Mouse (Mus musculus): ENCODE data around the gene Gm20388. TPM values are rescaled to one million over a fixed set of nuclear protein-coding genes. Genes with fewer than 3 reads are reported as not detected.

Gene Gm20388
- total RNA-seq, 2 experiments from 2014 or later, result 10.3 to 10.6 TPM

GRCm38 (mm10) chr8:120632969-120633664 lies 722.5 kb downstream of the Gm20388 start:
- DNase-seq (ENCODE audit: low spot score in 2 of 2), result no peak
- intact Hi-C loops (cut with DNase I), result no loop called here

GRCm38 (mm10) chr8:120633665-120634271 lies 723.1 kb downstream of the Gm20388 start:
- DNase-seq (ENCODE audit: low spot score in 2 of 2), result no peak
- intact Hi-C loops (cut with DNase I), result no loop called here

- intact Hi-C loops (cut with DNase I), result no loop called here
- peak; percentile 35 to 46 for DNase-seq (ENCODE audit: low spot score in 2 of 2)
These were observed 723.7 kb downstream of the Gm20388 start for GRCm38 (mm10) chr8:120634329-120634839.

GRCm38 (mm10) chr8:120641245-120641644 lies 730.6 kb downstream of the Gm20388 start:
- no peak for DNase-seq (ENCODE audit: low spot score in 2 of 2)
- intact Hi-C loops (cut with DNase I), result no loop called here

GRCm38 (mm10) chr8:120642031-120642662 lies 731.5 kb downstream of the Gm20388 start:
- DNase-seq (ENCODE audit: low spot score in 2 of 2), result no peak
- intact Hi-C loops (cut with DNase I), result no loop called here

- intact Hi-C loops (cut with DNase I), result no loop called here
- DNase-seq (ENCODE audit: low spot score in 2 of 2), result peak; percentile 56 to 57
These were observed 734.0 kb downstream of the Gm20388 start for GRCm38 (mm10) chr8:120644663-120645062.

GRCm38 (mm10) chr8:120647532-120647931 lies 736.9 kb downstream of the Gm20388 start, which contains the start of gene 1190005I06Rik:
Gene 1190005I06Rik, minus strand, starts transcription at chr8:120647632.
- intact Hi-C loops (cut with DNase I), result no loop called here
- DNase-seq (ENCODE audit: low spot score in 2 of 2), result no peak

- intact Hi-C loops (cut with DNase I), result no loop called here
- no peak for DNase-seq (ENCODE audit: low spot score in 2 of 2)
These were observed 745.8 kb downstream of the Gm20388 start for GRCm38 (mm10) chr8:120656322-120657052.

GRCm38 (mm10) chr8:120657415-120657814 lies 746.8 kb downstream of the Gm20388 start:
- DNase-seq (ENCODE audit: low spot score in 2 of 2), result no peak
- intact Hi-C loops (cut with DNase I), result no loop called here

GRCm38 (mm10) chr8:120664566-120664965 lies 753.9 kb downstream of the Gm20388 start:
- no peak for DNase-seq (ENCODE audit: low spot score in 2 of 2)
- intact Hi-C loops (cut with DNase I), result no loop called here

GRCm38 (mm10) chr8:120665726-120666455 lies 755.2 kb downstream of the Gm20388 start:
- DNase-seq (ENCODE audit: low spot score in 2 of 2), result no peak
- intact Hi-C loops (cut with DNase I), result loop anchor here (5.0 kb wide), 1 partner anchor 49 kb away; no protein-coding TSS in a partner anchor

GRCm38 (mm10) chr8:120666807-120667470 lies 756.3 kb downstream of the Gm20388 start:
- DNase-seq (ENCODE audit: low spot score in 2 of 2), result no peak
- intact Hi-C loops (cut with DNase I), result loop anchor here (5.0 kb wide), 1 partner anchor 50 kb away; no protein-coding TSS in a partner anchor

- DNase-seq (ENCODE audit: low spot score in 2 of 2), result peak; percentile 91
- intact Hi-C loops (cut with DNase I), result loop anchor here (5.0 kb wide), 1 partner anchor 50 kb away; no protein-coding TSS in a partner anchor
These were observed 757.1 kb downstream of the Gm20388 start, which contains the start of the genes Gm27021 and Cox4i1 for GRCm38 (mm10) chr8:120667561-120668373. Gene Gm27021, minus strand, starts transcription at chr8:120668079. Gene Cox4i1, plus strand, starts transcription at chr8:120668222.

- DNase-seq (ENCODE audit: low spot score in 2 of 2), result no peak
- intact Hi-C loops (cut with DNase I), result loop anchor here (5.0 kb wide), 1 partner anchor 51 kb away; no protein-coding TSS in a partner anchor
These were observed 757.8 kb downstream of the Gm20388 start, which contains the start of gene Emc8 for GRCm38 (mm10) chr8:120668374-120668905. Gene Emc8, minus strand, starts transcription at chr8:120668573.

- intact Hi-C loops (cut with DNase I), result no loop called here
- DNase-seq (ENCODE audit: low spot score in 2 of 2), result no peak
These were observed 761.1 kb downstream of the Gm20388 start for GRCm38 (mm10) chr8:120671775-120672174.

GRCm38 (mm10) chr8:120672626-120673229 lies 762.1 kb downstream of the Gm20388 start:
- intact Hi-C loops (cut with DNase I), result no loop called here
- no peak for DNase-seq (ENCODE audit: low spot score in 2 of 2)

- DNase-seq (ENCODE audit: low spot score in 2 of 2), result peak in 1 of 2 experiments; percentile 44
- intact Hi-C loops (cut with DNase I), result no loop called here
These were observed 762.7 kb downstream of the Gm20388 start for GRCm38 (mm10) chr8:120673298-120673697.
